Mouse (Mus musculus) forebrain, embryonic 16.5 days (tissue): ENCODE measurements at regions not wholly inside any gene's neighbourhood (a gene's known extent, or its start where the extent isn't known, plus 50 kb on each side); places are given as distances from the start of the nearest gene placed in this dataset.
A peak's percentile ranks its signal among the peaks of the same experiment; 100 is the strongest.

Experiments used
- ATAC-seq: fragments of 200-750 bp; cut with Nextera tagmentation; 2 replicates; pipeline ENCODE4 v1.8.0; 2017; ENCODE audit warnings: mild to moderate bottlenecking, moderate library complexity
- H3K27ac ChIP-seq: fragments of 300-500 bp; sonication (generic); 2 replicates; pipeline ENCODE4 v1.5.1; 2014; ENCODE audit warnings: low read length, control low read depth
- H3K27me3 ChIP-seq: fragments of 300-500 bp; sonication (generic); replicated peaks from 2 replicates; pipeline ENCODE4 v1.6.1; 2014; ENCODE audit warnings: low read length; ENCODE audit not compliant: control insufficient read depth, insufficient read depth
- H3K36me3 ChIP-seq: fragments of 300-500 bp; sonication (generic); 2 replicates; pipeline ENCODE4 v1.6.1; 2014; ENCODE audit not compliant: control insufficient read depth, insufficient read depth
- H3K4me1 ChIP-seq: fragments of 300-500 bp; sonication (generic); replicated peaks from 2 replicates; pipeline ENCODE4 v1.6.1; 2014; ENCODE audit warnings: low read length; ENCODE audit not compliant: control insufficient read depth, insufficient read depth
- H3K4me2 ChIP-seq: fragments of 300-500 bp; sonication (generic); 2 replicates; pipeline ENCODE4 v1.6.1; 2014; ENCODE audit warnings: mild to moderate bottlenecking, low read length, control low read depth
- H3K4me3 ChIP-seq: fragments of 300-500 bp; sonication (generic); replicated peaks from 2 replicates; pipeline ENCODE4 v1.5.1; 2014; ENCODE audit warnings: mild to moderate bottlenecking, low read length, control low read depth
- H3K9ac ChIP-seq: fragments of 300-500 bp; sonication (generic); replicated peaks from 2 replicates; pipeline ENCODE4 v1.6.1; 2014; ENCODE audit warnings: low read depth, low read length, control low read depth
- H3K9me3 ChIP-seq: fragments of 300-500 bp; sonication (generic); 2 replicates; pipeline ENCODE4 v1.6.1; 2016; ENCODE audit warnings: low read length; ENCODE audit not compliant: control insufficient read depth
- WGBS: fragments of 180-500 bp; shearing (Covaris S2); extraction: QIAGEN DNeasy Blood & Tissue Kit; methylation state at CpG from one replicate; pipeline ENCODE4 v1.1.7; 2014; 5-methylcytosine and 5-hydroxymethylcytosine counted together

GRCm38 (mm10) chr6:100968960-100969359 lies 135.5 kb downstream of the Ppp4r2 start:
- Histone ChIP-seq H3K4me1 (no peaks in the 10 kb centered on the region), H3K27me3 (no peaks in the 10 kb centered on the region), H3K4me3 (no peak overlapping the region), H3K4me2 (no peak overlapping the region), H3K36me3 (no peaks in the 10 kb centered on the region), H3K27ac (no peak overlapping the region), H3K9me3 (no peaks in the 10 kb centered on the region), H3K9ac (no peak overlapping the region)
- ATAC-seq = no peak
- WGBS = 64% methylated on average over 1 of the region's 1 CpGs

- Histone ChIP-seq H3K4me3 (no peak overlapping the region), H3K36me3 (no peaks in the 10 kb centered on the region), H3K9ac (no peak overlapping the region), H3K27ac (no peak overlapping the region), H3K27me3 (no peaks in the 10 kb centered on the region), H3K4me2 (no peak overlapping the region), H3K9me3 (no peaks in the 10 kb centered on the region), H3K4me1 (peaks cover 3% of the 10 kb centered on the region; the same call in 1 of the 2 replicates)
- whole genome bisulfite sequencing = 57% methylated on average over 8 of the region's 8 CpGs
- no peak for ATAC-seq
These were observed 137.5 kb downstream of the Ppp4r2 start for GRCm38 (mm10) chr6:100970810-100971447.

- Histone ChIP-seq H3K36me3 (no peaks in the 10 kb centered on the region), H3K9me3 (no peaks in the 10 kb centered on the region), H3K4me2 (no peak overlapping the region), H3K9ac (no peak overlapping the region), H3K4me1 (peaks cover 4% of the 10 kb centered on the region; the same call in 1 of the 2 replicates), H3K27ac (no peak overlapping the region), H3K27me3 (no peaks in the 10 kb centered on the region), H3K4me3 (no peak overlapping the region)
- WGBS = 65% methylated on average over 6 of the region's 6 CpGs
- ATAC-seq = no peak
These were observed 138.1 kb downstream of the Ppp4r2 start for GRCm38 (mm10) chr6:100971462-100971955.

- Histone ChIP-seq H3K4me3 (no peak overlapping the region), H3K36me3 (no peaks in the 10 kb centered on the region), H3K27me3 (no peaks in the 10 kb centered on the region), H3K4me1 (peaks cover 8% of the 10 kb centered on the region), H3K27ac (no peak overlapping the region), H3K9ac (no peak overlapping the region), H3K9me3 (no peaks in the 10 kb centered on the region), H3K4me2 (no peak overlapping the region)
- WGBS = 67% methylated on average over 9 of the region's 9 CpGs
- no peak for ATAC-seq
These were observed 140.1 kb downstream of the Ppp4r2 start for GRCm38 (mm10) chr6:100973366-100974090.

GRCm38 (mm10) chr6:100974716-100975115 lies 141.3 kb downstream of the Ppp4r2 start:
- Histone ChIP-seq H3K9ac (no peak overlapping the region), H3K4me2 (no peak overlapping the region), H3K27me3 (no peaks in the 10 kb centered on the region), H3K27ac (no peak overlapping the region), H3K9me3 (no peaks in the 10 kb centered on the region), H3K4me1 (peaks cover 8% of the 10 kb centered on the region), H3K4me3 (no peak overlapping the region), H3K36me3 (no peaks in the 10 kb centered on the region)
- 92% methylated on average over 5 of the region's 5 CpGs for WGBS
- no peak for ATAC-seq

- Histone ChIP-seq H3K4me2 (no peak overlapping the region), H3K36me3 (no peaks in the 10 kb centered on the region), H3K9me3 (no peaks in the 10 kb centered on the region), H3K27me3 (no peaks in the 10 kb centered on the region), H3K4me1 (peaks cover 8% of the 10 kb centered on the region), H3K9ac (no peak overlapping the region), H3K4me3 (no peak overlapping the region), H3K27ac (no peak overlapping the region)
- WGBS = 54% methylated on average over 6 of the region's 6 CpGs
- ATAC-seq = peak; percentile 50; the same call in 1 of the 2 replicates
These were observed 142.4 kb downstream of the Ppp4r2 start for GRCm38 (mm10) chr6:100975835-100976234.

GRCm38 (mm10) chr6:100977201-100977691 lies 143.8 kb downstream of the Ppp4r2 start:
- WGBS = 32% methylated on average over 9 of the region's 9 CpGs
- Histone ChIP-seq H3K27me3 (no peaks in the 10 kb centered on the region), H3K9ac (no peak overlapping the region), H3K27ac (no peak overlapping the region), H3K9me3 (no peaks in the 10 kb centered on the region), H3K4me1 (peaks cover 8% of the 10 kb centered on the region), H3K36me3 (no peaks in the 10 kb centered on the region), H3K4me3 (no peak overlapping the region), H3K4me2 (no peak overlapping the region)
- ATAC-seq = no peak

- Histone ChIP-seq H3K9me3 (no peaks in the 10 kb centered on the region), H3K4me3 (no peak overlapping the region), H3K27me3 (no peaks in the 10 kb centered on the region), H3K9ac (no peak overlapping the region), H3K27ac (no peak overlapping the region), H3K4me1 (peaks cover 8% of the 10 kb centered on the region), H3K4me2 (no peak overlapping the region), H3K36me3 (no peaks in the 10 kb centered on the region)
- no peak for ATAC-seq
- 85% methylated on average over 5 of the region's 5 CpGs for WGBS
These were observed 144.7 kb downstream of the Ppp4r2 start for GRCm38 (mm10) chr6:100978113-100978512.

- no peaks in the 10 kb centered on the region for H3K36me3 ChIP-seq
- no peaks in the 10 kb centered on the region for H3K9me3 ChIP-seq
- 77% methylated on average over 9 of the region's 9 CpGs for WGBS
- H3K27me3 ChIP-seq = no peaks in the 10 kb centered on the region
- H3K4me3 ChIP-seq = no peak overlapping the region
- H3K4me1 ChIP-seq = peaks cover 8% of the 10 kb centered on the region
- H3K4me2 ChIP-seq = no peak overlapping the region
- H3K27ac ChIP-seq = no peak overlapping the region
- ATAC-seq = no peak
- H3K9ac ChIP-seq = no peak overlapping the region
These were observed 145.5 kb downstream of the Ppp4r2 start for GRCm38 (mm10) chr6:100978727-100979460.
